Mouse (Mus musculus): ENCODE results near the gene Olfr309. TPM values are rescaled to one million over a fixed set of nuclear protein-coding genes. Genes with fewer than 3 reads are reported as not detected.
"Not testable (repeated sequence)": the region's sequence is repeated elsewhere in the genome, so short reads cannot be mapped to it uniquely, and the experiment has no call there.

Gene Olfr309
- polyA plus RNA-seq (2014; fragmentation: Nextera tagmentation; extraction: Ambion mirVana) = not detected in 2 replicates

- Histone ChIP-seq H3K4me2 (no peak within 1 kb of the TSS), H3K27ac (ENCODE audit: low read depth, low read length) (no peak within 1 kb of the TSS), H3K9me3 (ENCODE audit: control insufficient read depth, low read length) (no peaks in the 10 kb centered on the region), H3K4me1 (ENCODE audit: control insufficient read depth, insufficient read depth, low read length) (no peaks in the 10 kb centered on the region), H3K9ac (ENCODE audit: low read length) (no peak within 1 kb of the TSS), H3K4me3 (ENCODE audit: low read depth, low read length) (no peak within 1 kb of the TSS), H3K27me3 (ENCODE audit: control insufficient read depth, insufficient read depth, low read length) (no peaks in the 10 kb centered on the region), H3K36me3 (ENCODE audit: control insufficient read depth, insufficient read depth, low read length) (no peaks in the 10 kb centered on the region)
- WGBS = 74% methylated on average over 2 of the region's 2 CpGs
- no peak for ATAC-seq (ENCODE audit: low FRiP score)
- no peak for DNase-seq (ENCODE audit: low spot score, missing footprints)
These were observed at the start of gene Olfr309 for GRCm38 (mm10) chr7:86313608-86314007. TSS of gene Olfr309 (minus strand) at chr7:86313708.

GRCm38 (mm10) chr7:86346296-86346695 is 32.8 kb upstream of the Olfr309 start:
- not testable (repeated sequence) for H3K27ac ChIP-seq (ENCODE audit: low read depth, low read length); H3K36me3 ChIP-seq (ENCODE audit: control insufficient read depth, insufficient read depth, low read length); H3K9me3 ChIP-seq (ENCODE audit: control insufficient read depth, low read length); DNase-seq (ENCODE audit: low spot score, missing footprints); ATAC-seq (ENCODE audit: low FRiP score); H3K9ac ChIP-seq (ENCODE audit: low read length); H3K27me3 ChIP-seq (ENCODE audit: control insufficient read depth, insufficient read depth, low read length); H3K4me3 ChIP-seq (ENCODE audit: low read depth, low read length); H3K4me2 ChIP-seq; H3K4me1 ChIP-seq (ENCODE audit: control insufficient read depth, insufficient read depth, low read length)
- 86% methylated on average over 9 of the region's 9 CpGs for WGBS

GRCm38 (mm10) chr7:86344253-86344652 is 30.7 kb upstream of the Olfr309 start:
- Histone ChIP-seq H3K4me3 (ENCODE audit: low read depth, low read length) (no peak overlapping the region), H3K9ac (ENCODE audit: low read length) (no peak overlapping the region), H3K27me3 (ENCODE audit: control insufficient read depth, insufficient read depth, low read length) (no peaks in the 10 kb centered on the region), H3K36me3 (ENCODE audit: control insufficient read depth, insufficient read depth, low read length) (no peaks in the 10 kb centered on the region), H3K4me2 (no peak overlapping the region), H3K4me1 (ENCODE audit: control insufficient read depth, insufficient read depth, low read length) (no peaks in the 10 kb centered on the region), H3K9me3 (ENCODE audit: control insufficient read depth, low read length) (no peaks in the 10 kb centered on the region), H3K27ac (ENCODE audit: low read depth, low read length) (no peak overlapping the region)
- DNase-seq (ENCODE audit: low spot score, missing footprints) (no peak), ATAC-seq (ENCODE audit: low FRiP score) (no peak)
- 66% methylated on average over 3 of the region's 3 CpGs for WGBS

GRCm38 (mm10) chr7:86342881-86343565 is 29.5 kb upstream of the Olfr309 start:
- H3K27me3 ChIP-seq (ENCODE audit: control insufficient read depth, insufficient read depth, low read length) = no peaks in the 10 kb centered on the region
- H3K4me3 ChIP-seq (ENCODE audit: low read depth, low read length) = no peak overlapping the region
- H3K4me1 ChIP-seq (ENCODE audit: control insufficient read depth, insufficient read depth, low read length) = no peaks in the 10 kb centered on the region
- H3K9me3 ChIP-seq (ENCODE audit: control insufficient read depth, low read length) = no peaks in the 10 kb centered on the region
- H3K36me3 ChIP-seq (ENCODE audit: control insufficient read depth, insufficient read depth, low read length) = no peaks in the 10 kb centered on the region
- ATAC-seq (ENCODE audit: low FRiP score) (no peak), DNase-seq (ENCODE audit: low spot score, missing footprints) (no peak)
- no peak overlapping the region for H3K4me2 ChIP-seq
- WGBS = 80% methylated on average over 14 of the region's 14 CpGs
- H3K27ac ChIP-seq (ENCODE audit: low read depth, low read length) = no peak overlapping the region
- no peak overlapping the region for H3K9ac ChIP-seq (ENCODE audit: low read length)

GRCm38 (mm10) chr7:86337486-86337885 is 24.0 kb upstream of the Olfr309 start, which contains the start of gene Olfr307:
TSS of gene Olfr307 (minus strand) at chr7:86337586.
- Histone ChIP-seq H3K4me2 (no peak within 1 kb of the TSS), H3K27ac (ENCODE audit: low read depth, low read length) (no peak within 1 kb of the TSS), H3K4me3 (ENCODE audit: low read depth, low read length) (no peak within 1 kb of the TSS), H3K36me3 (ENCODE audit: control insufficient read depth, insufficient read depth, low read length) (no peaks in the 10 kb centered on the region), H3K9ac (ENCODE audit: low read length) (no peak within 1 kb of the TSS), H3K9me3 (ENCODE audit: control insufficient read depth, low read length) (no peaks in the 10 kb centered on the region), H3K4me1 (ENCODE audit: control insufficient read depth, insufficient read depth, low read length) (no peaks in the 10 kb centered on the region), H3K27me3 (ENCODE audit: control insufficient read depth, insufficient read depth, low read length) (no peaks in the 10 kb centered on the region)
- no peak for DNase-seq (ENCODE audit: low spot score, missing footprints)
- 85% methylated on average over 1 of the region's 1 CpGs for WGBS
- no peak for ATAC-seq (ENCODE audit: low FRiP score)

- no peak for ATAC-seq (ENCODE audit: low FRiP score)
- Histone ChIP-seq H3K4me2 (no peak within 1 kb of the TSS), H3K4me1 (ENCODE audit: control insufficient read depth, insufficient read depth, low read length) (no peaks in the 10 kb centered on the region), H3K4me3 (ENCODE audit: low read depth, low read length) (no peak within 1 kb of the TSS), H3K27me3 (ENCODE audit: control insufficient read depth, insufficient read depth, low read length) (no peaks in the 10 kb centered on the region), H3K36me3 (ENCODE audit: control insufficient read depth, insufficient read depth, low read length) (no peaks in the 10 kb centered on the region), H3K27ac (ENCODE audit: low read depth, low read length) (no peak within 1 kb of the TSS), H3K9ac (ENCODE audit: low read length) (no peak within 1 kb of the TSS), H3K9me3 (ENCODE audit: control insufficient read depth, low read length) (no peaks in the 10 kb centered on the region)
- DNase-seq (ENCODE audit: low spot score, missing footprints) = no peak
These were observed 12.0 kb upstream of the Olfr309 start, which contains the start of gene Olfr308 for GRCm38 (mm10) chr7:86325530-86325929. TSS of gene Olfr308 (minus strand) at chr7:86325630.

- ATAC-seq (ENCODE audit: low FRiP score) (no peak), DNase-seq (ENCODE audit: low spot score, missing footprints) (no peak)
- Histone ChIP-seq H3K36me3 (ENCODE audit: control insufficient read depth, insufficient read depth, low read length) (no peaks in the 10 kb centered on the region), H3K4me3 (ENCODE audit: low read depth, low read length) (no peak overlapping the region), H3K4me1 (ENCODE audit: control insufficient read depth, insufficient read depth, low read length) (no peaks in the 10 kb centered on the region), H3K9me3 (ENCODE audit: control insufficient read depth, low read length) (no peaks in the 10 kb centered on the region), H3K9ac (ENCODE audit: low read length) (no peak overlapping the region), H3K4me2 (no peak overlapping the region), H3K27me3 (ENCODE audit: control insufficient read depth, insufficient read depth, low read length) (no peaks in the 10 kb centered on the region), H3K27ac (ENCODE audit: low read depth, low read length) (no peak overlapping the region)
- 92% methylated on average over 2 of the region's 2 CpGs for WGBS
These were observed 7.8 kb upstream of the Olfr309 start for GRCm38 (mm10) chr7:86321323-86321722.

- DNase-seq (ENCODE audit: low spot score, missing footprints) (no peak), ATAC-seq (ENCODE audit: low FRiP score) (no peak)
- Histone ChIP-seq H3K4me1 (ENCODE audit: control insufficient read depth, insufficient read depth, low read length) (no peaks in the 10 kb centered on the region), H3K9me3 (ENCODE audit: control insufficient read depth, low read length) (no peaks in the 10 kb centered on the region), H3K4me2 (no peak within 1 kb of the TSS), H3K9ac (ENCODE audit: low read length) (no peak within 1 kb of the TSS), H3K36me3 (ENCODE audit: control insufficient read depth, insufficient read depth, low read length) (no peaks in the 10 kb centered on the region), H3K4me3 (ENCODE audit: low read depth, low read length) (no peak within 1 kb of the TSS), H3K27ac (ENCODE audit: low read depth, low read length) (no peak within 1 kb of the TSS), H3K27me3 (ENCODE audit: control insufficient read depth, insufficient read depth, low read length) (no peaks in the 10 kb centered on the region)
- WGBS = 85% methylated on average over 1 of the region's 1 CpGs
These were observed 36.4 kb downstream of the Olfr309 start, which contains the start of gene Olfr310 for GRCm38 (mm10) chr7:86277072-86277471. TSS of gene Olfr310 (minus strand) at chr7:86277172.

All from midbrain, embryonic 11.5 days (tissue).